Mouse (Mus musculus) brown adipose tissue, adult 24 weeks (tissue): ENCODE data around the gene Snx3. TPM values are rescaled to one million over a fixed set of nuclear protein-coding genes. Genes with fewer than 3 reads are reported as not detected.

Experiments
- H3K27ac ChIP-seq: fragments of 200-500 bp; replicated peaks from 2 replicates; pipeline ENCODE4 v1.5.1; 2012; ENCODE audit warnings: low read depth, mild to moderate bottlenecking, low read length
- H3K4me1 ChIP-seq: fragments of 200-500 bp; 2 replicates; pipeline ENCODE4 v1.6.1; 2012; ENCODE audit warnings: low read length, mixed read lengths; ENCODE audit not compliant: control insufficient read depth, insufficient read depth, insufficient read length
- H3K4me3 ChIP-seq: fragments of 200-500 bp; 2 replicates; pipeline ENCODE4 v1.5.1; 2012; ENCODE audit warnings: low read depth, mild to moderate bottlenecking, low read length, moderate library complexity; ENCODE audit not compliant: insufficient read depth
- polyA plus RNA-seq: library from polyadenylated mRNA; stranded (reverse); fragments of >200 nt; gene quantifications from 2 replicates; pipeline ENCODE4 v1.2.4, GENCODE M21; 2012; ENCODE audit not compliant: missing spikeins, insufficient read depth, insufficient read length

Snx3 gene
- polyA plus RNA-seq, 1 experiment = 187 TPM

- H3K4me1 ChIP-seq = peaks cover 3% of the 10 kb centered on the region
- no peak overlapping the region for H3K27ac ChIP-seq
Observed at GRCm38 (mm10) chr10:42533836-42534453, 32.1 kb downstream of the Snx3 start.

DNA sequence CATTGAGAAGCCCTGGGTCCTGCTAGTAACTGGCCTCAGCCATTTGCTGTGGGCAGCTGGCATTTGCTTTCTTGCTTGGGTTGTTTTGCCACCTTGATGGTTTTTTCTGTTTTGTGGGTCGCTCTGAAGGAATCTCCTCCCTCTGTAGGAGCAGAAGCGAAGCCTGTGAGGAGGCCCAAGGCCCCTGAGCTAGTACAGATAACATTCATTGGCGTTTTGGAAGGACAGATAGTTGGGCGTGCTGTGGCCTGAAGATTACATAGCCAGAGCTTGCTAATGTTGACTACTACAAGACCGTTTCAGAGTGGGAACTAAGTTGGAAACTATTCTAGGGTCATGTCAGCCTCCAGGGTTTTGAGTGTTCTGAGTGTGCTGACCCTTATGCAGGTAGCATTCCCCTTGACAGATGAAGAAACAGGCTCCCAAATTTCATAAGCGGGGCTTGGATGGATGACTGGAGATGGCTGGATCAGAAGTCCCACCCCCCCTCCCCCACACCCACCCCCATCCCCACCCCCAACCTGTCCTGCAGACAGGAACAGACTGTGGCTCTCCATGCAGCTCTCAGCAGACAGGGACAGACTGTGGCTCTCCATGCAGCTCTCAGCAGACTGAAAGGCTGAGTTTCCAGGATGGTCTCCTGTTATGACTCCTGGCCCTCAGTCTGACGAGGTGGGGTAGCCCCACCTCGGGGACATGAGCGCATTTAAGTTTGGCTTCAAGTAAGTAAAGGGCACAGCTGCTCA is 35.9 kb downstream of the Snx3 start:
- H3K4me3 ChIP-seq = no peak overlapping the region
- H3K4me1 ChIP-seq = peaks cover 2% of the 10 kb centered on the region

More at GRCm38 (mm10) chr10:42533836-42534453, 32.1 kb downstream of the Snx3 start:
- H3K4me3 ChIP-seq = no peak overlapping the region

GRCm38 (mm10) chr10:42545707-42546503 is 44.1 kb downstream of the Snx3 start:
- no peak overlapping the region for H3K4me3 ChIP-seq
- H3K4me1 ChIP-seq = no peaks in the 10 kb centered on the region
- no peak overlapping the region for H3K27ac ChIP-seq

More for the DNA sequence above, 35.9 kb downstream of the Snx3 start:
- H3K27ac ChIP-seq = no peak overlapping the region

DNA sequence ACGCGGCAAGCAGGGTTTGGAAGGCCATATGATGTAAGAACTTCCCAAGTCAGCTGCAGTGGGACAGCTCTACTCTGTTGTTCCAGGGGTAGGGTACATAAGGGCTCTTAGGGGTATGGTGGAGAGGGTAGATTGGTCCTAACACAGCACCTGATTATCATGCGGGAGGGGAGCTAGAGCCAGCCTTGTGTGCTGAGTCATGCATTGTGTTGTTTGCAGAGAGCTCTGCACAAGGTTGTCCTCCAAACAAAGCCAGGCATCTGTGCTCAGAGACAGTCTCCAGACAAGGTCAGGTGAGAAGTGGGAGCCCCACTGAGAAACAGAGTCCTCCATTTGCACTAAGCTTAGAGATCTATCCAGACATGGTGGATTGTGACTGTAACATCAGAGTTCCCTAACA is 44.7 kb downstream of the Snx3 start:
- Histone ChIP-seq H3K4me1 (no peaks in the 10 kb centered on the region), H3K4me3 (no peak overlapping the region), H3K27ac (no peak overlapping the region)

DNA sequence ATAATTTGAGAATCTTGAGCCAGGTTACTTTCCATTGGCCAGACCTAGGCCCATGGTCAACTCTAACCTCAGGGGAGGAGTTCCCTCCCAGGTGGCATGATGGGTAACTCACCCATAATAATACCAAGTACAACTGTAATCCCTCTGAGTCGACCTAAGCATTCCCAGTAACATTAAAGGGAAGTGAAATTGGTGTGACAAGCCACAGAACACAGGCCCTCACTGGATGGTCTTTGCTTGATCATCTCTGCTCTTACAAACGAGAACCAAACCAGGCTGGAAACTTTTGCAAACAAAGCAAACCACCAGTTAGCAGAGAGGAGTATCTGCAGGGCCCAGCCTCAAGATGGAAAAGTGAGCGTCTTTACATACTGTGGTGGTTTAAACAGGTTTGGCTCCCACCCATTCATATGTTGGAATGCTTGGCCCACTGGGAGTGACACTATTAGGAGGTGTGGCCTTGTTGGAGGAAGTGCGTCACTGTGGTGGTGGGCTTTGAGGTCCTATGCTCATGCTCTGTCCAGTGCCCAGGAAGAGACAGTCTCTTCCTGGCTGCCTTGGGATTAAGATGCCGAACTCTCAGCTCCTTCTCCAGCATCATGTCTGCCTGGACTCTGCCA is 57.9 kb downstream of the Snx3 start:
- Histone ChIP-seq H3K27ac (no peak overlapping the region), H3K4me1 (no peaks in the 10 kb centered on the region)

GRCm38 (mm10) chr10:42562272-42562671 is 60.4 kb downstream of the Snx3 start:
- Histone ChIP-seq H3K4me1 (no peaks in the 10 kb centered on the region), H3K27ac (no peak overlapping the region), H3K4me3 (no peak overlapping the region)

More for the DNA sequence above, 57.9 kb downstream of the Snx3 start:
- no peak overlapping the region for H3K4me3 ChIP-seq

DNA sequence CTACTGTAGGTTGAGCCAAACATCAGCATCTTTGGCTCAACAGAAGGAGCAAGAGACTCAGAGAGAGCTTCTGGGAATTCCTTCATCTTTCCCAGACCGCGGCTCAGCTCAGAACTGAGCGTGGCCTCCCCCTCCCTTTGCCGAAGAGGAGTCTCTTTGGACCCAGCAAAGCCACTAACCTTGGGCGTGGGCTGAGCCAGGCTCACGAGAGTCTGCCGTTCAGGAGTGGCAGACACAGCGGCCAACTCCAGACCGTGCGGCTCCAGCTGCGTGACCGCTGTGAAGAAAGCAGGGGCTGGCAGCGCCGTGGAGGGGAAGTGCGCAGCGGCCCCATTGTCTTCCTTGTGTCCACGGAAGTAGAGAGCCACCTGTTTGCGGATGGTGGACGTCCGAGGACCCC is 70.7 kb downstream of the Snx3 start:
- no peak overlapping the region for H3K4me3 ChIP-seq

DNA sequence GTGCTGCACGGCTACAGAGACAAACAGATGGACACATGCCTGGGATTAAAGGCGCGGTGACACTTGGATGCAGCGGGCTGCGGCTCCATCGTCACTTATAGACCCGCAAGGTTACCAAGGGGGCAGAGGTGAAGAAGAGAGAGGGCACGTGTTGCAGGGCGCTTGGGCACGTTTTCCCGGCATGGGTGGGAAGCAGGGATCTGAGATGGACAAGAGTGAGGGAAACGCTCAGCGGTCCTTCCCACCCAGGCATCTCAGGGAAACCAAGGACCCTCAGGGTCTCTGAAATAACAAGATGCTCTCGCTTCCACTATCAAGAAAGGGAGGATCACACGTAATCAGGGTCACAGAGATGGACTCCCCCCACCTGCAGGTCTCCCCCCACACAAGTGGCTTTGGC is 71.1 kb downstream of the Snx3 start:
- Histone ChIP-seq H3K27ac (no peak overlapping the region), H3K4me3 (no peak overlapping the region), H3K4me1 (no peaks in the 10 kb centered on the region)

More for the DNA sequence above, 70.7 kb downstream of the Snx3 start:
- no peaks in the 10 kb centered on the region for H3K4me1 ChIP-seq
- H3K27ac ChIP-seq = no peak overlapping the region

DNA sequence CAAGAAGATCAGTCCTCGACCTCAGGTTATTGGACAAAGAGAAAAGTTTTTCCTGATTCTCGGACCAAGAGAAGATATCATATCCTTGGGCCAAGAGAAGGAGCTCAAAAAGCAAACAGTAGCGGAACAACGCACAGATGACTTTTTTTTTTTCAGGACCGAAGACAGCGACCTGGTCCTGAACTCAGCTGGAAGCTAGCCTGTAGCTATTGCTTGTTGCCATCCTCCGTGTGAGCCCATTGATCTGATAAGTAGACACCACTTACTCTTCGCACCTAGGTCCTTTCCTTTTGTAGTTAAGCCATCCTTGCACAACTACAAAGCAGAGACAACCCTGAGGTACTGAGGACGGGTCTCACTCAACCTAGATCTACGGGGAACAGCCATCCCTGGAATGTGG is 72.8 kb downstream of the Snx3 start:
- Histone ChIP-seq H3K4me3 (no peak overlapping the region), H3K4me1 (no peaks in the 10 kb centered on the region), H3K27ac (no peak overlapping the region)

DNA sequence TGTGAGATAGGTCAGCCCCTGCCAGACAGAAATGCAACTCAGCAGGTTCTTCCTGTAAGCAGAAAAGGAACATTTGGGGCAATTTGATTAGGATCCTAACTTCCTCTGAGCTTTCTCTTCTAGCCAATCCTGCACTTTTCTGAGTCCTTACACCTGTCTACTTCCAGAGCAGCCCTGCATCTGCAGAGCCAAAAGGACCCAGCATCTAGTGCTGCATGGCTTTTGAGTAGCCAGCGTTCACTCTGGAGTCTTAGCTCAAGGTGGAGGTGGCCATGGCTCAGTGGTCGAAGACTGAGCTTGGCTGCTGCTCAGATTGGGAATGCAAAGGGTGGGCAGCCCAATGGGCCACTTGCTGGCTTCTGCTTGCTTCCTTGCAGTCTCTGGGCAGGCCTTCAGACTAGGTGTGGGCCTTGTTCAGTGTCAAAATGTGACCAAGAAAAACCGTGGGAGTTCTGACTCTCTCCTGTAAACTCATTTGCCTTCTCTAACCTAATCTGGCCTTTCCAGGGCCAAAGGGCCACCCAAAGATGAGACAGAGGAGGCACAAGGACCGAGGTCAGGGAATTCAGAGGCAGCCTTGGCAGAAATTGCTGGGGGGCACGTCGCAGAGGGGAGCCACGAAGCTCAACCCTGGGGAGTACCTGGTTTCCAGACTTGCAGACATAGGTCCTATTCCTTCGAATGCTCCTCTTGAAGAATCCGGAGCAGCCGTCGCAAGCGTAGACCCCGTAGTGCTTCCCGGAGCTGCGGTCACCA is 75.9 kb downstream of the Snx3 start:
- Histone ChIP-seq H3K4me3 (no peak overlapping the region), H3K27ac (no peak overlapping the region), H3K4me1 (peaks cover 2% of the 10 kb centered on the region; the same call in 1 of the 2 replicates)

DNA sequence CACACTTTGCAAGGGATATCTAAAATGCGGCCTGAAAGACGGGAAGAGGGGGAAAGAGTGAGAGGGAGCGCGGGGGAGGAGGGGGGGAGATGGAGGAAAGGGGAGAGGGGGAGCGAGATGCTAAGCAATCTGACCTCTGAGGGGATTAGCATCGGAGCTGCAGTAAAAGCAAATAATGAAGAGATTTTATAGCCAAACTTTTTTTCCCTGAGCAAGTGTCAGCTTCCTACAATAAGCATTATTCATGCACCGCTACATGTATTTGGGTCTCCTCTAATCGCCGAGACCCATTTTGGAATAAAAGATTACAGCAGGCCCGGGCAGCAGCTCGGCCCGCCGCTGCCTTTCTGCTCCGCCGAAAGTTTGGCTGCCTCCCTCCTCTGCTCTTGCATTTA is 76.4 kb downstream of the Snx3 start:
- Histone ChIP-seq H3K4me3 (no peak overlapping the region), H3K27ac (no peak overlapping the region), H3K4me1 (peaks cover 2% of the 10 kb centered on the region; the same call in 1 of the 2 replicates)

- 0 out of 2 replicates have a peak overlapping the region, but pooled peaks have one; percentile 10 for H3K4me3 ChIP-seq
- no peak overlapping the region for H3K27ac ChIP-seq
- H3K4me1 ChIP-seq = peaks cover 2% of the 10 kb centered on the region; the same call in 1 of the 2 replicates
Observed at GRCm38 (mm10) chr10:42578698-42579474, 77.1 kb downstream of the Snx3 start.

GRCm38 (mm10) chr10:42579475-42580130 is 77.8 kb downstream of the Snx3 start:
- peaks cover 2% of the 10 kb centered on the region; the same call in 1 of the 2 replicates for H3K4me1 ChIP-seq
- 0 out of 2 replicates have a peak overlapping the region, but pooled peaks have one; percentile 10 for H3K4me3 ChIP-seq
- H3K27ac ChIP-seq = no peak overlapping the region
